Mouse (Mus musculus): ENCODE measurements at regions not wholly inside any gene's neighbourhood (a gene's known extent, or its start where the extent isn't known, plus 50 kb on each side); places are given as distances from the start of the nearest gene placed in this dataset.

GRCm38 (mm10) chr5:73797980-73798379 lies 146.8 kb downstream of the Spata18 start:
- no peak for DNase-seq (ENCODE audit: low spot score)

GRCm38 (mm10) chr5:73803431-73803830 lies 152.3 kb downstream of the Spata18 start:
- DNase-seq (ENCODE audit: low spot score): no peak

- DNase-seq (ENCODE audit: low spot score): no peak
Observed at GRCm38 (mm10) chr5:73804556-73805230, 153.5 kb downstream of the Spata18 start.

GRCm38 (mm10) chr5:73810660-73811059 lies 159.5 kb downstream of the Spata18 start:
- DNase-seq (ENCODE audit: low spot score): no peak

GRCm38 (mm10) chr5:73811094-73811521 lies 159.9 kb downstream of the Spata18 start:
- no peak for DNase-seq (ENCODE audit: low spot score)

GRCm38 (mm10) chr5:73815752-73816151 lies 164.6 kb downstream of the Spata18 start:
- no peak for DNase-seq (ENCODE audit: low spot score)

GRCm38 (mm10) chr5:73817180-73817579 lies 166.0 kb downstream of the Spata18 start:
- DNase-seq (ENCODE audit: low spot score): no peak

GRCm38 (mm10) chr5:73821956-73822545 lies 170.9 kb downstream of the Spata18 start:
- no peak for DNase-seq (ENCODE audit: low spot score)

GRCm38 (mm10) chr5:73823421-73823820 lies 172.2 kb downstream of the Spata18 start:
- DNase-seq (ENCODE audit: low spot score): no peak

- no peak for DNase-seq (ENCODE audit: low spot score)
Observed at GRCm38 (mm10) chr5:73826941-73827340, 175.8 kb downstream of the Spata18 start.

GRCm38 (mm10) chr5:73833721-73834120 lies 182.5 kb downstream of the Spata18 start:
- DNase-seq (ENCODE audit: low spot score): no peak

- DNase-seq (ENCODE audit: low spot score): no peak
Observed at GRCm38 (mm10) chr5:73843776-73844175, 192.6 kb downstream of the Spata18 start.

- DNase-seq (ENCODE audit: low spot score): no peak
Observed at GRCm38 (mm10) chr5:73846096-73846782, 195.1 kb downstream of the Spata18 start.

GRCm38 (mm10) chr5:73846783-73847151 lies 195.6 kb downstream of the Spata18 start:
- no peak for DNase-seq (ENCODE audit: low spot score)

GRCm38 (mm10) chr5:73851501-73851900 lies 200.3 kb downstream of the Spata18 start:
- DNase-seq (ENCODE audit: low spot score): no peak

- DNase-seq (ENCODE audit: low spot score): peak; percentile 80
Observed at GRCm38 (mm10) chr5:73854025-73854773, 203.0 kb downstream of the Spata18 start.

GRCm38 (mm10) chr5:73854774-73855371 lies 203.7 kb downstream of the Spata18 start:
- peak; percentile 68 for DNase-seq (ENCODE audit: low spot score)

- no peak for DNase-seq (ENCODE audit: low spot score)
Observed at GRCm38 (mm10) chr5:73859320-73859719, 208.1 kb downstream of the Spata18 start.

- DNase-seq (ENCODE audit: low spot score): peak; percentile 83
Observed at GRCm38 (mm10) chr5:73864138-73864761, 204.0 kb downstream of the Usp46 start.

GRCm38 (mm10) chr5:73872641-73873421 lies 195.4 kb downstream of the Usp46 start:
- no peak for DNase-seq (ENCODE audit: low spot score)

- no peak for DNase-seq (ENCODE audit: low spot score)
Observed at GRCm38 (mm10) chr5:73874770-73875169, 193.5 kb downstream of the Usp46 start.

Data from testis, postnatal 10 days (tissue).